Mouse (Mus musculus) embryonic fibroblast, embryonic 13.5 days (primary cell): ENCODE measurements around the gene Ssrp1.

Experiments used
- CTCF ChIP-seq: IDR thresholded peaks from 2 replicates; pipeline ENCODE4 v1.5.1; 2011; ENCODE audit warnings: mild to moderate bottlenecking, control low read depth, low read length, moderate library complexity, borderline replicate concordance; ENCODE audit not compliant: insufficient read depth
- POLR2A ChIP-seq: IDR thresholded peaks from 2 replicates; pipeline ENCODE4 v1.6.1; 2011; ENCODE audit warnings: low read depth, mild to moderate bottlenecking, control low read depth, low read length, moderate library complexity

GRCm38 (mm10) chr2:85068626-85069025 lies 31.6 kb downstream of the Ssrp1 start:
- TF ChIP-seq CTCF: no peak
- TF ChIP-seq POLR2A: no peak
